Mouse (Mus musculus): Measurements from ENCODE around the gene Itih1.
A peak's percentile ranks its signal among the peaks of the same experiment; 100 is the strongest.

Itih1 gene

DNA sequence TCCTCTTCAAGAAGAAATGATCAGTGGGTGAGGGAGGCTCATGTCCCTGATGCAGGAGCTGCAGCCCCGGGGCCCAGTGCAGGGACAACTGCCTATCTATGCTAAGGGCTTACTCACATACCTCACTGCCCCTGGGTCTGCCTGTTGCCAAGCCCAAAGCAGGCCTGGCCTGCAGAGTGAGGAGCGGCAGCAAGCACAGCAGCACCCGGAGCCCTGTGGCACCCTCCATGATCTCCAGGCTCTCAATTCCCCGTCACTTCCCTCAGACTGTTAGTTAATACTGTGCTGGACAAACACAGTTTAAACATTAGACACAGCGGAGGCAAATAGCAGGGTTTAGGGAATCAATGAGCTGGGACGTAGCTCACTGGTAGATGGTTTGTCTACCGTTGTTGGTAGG is at the start of gene Itih1:
TSS of gene Itih1 (minus strand) at position 252 of the 400 bp plus-strand sequence.
- DNase-seq: no peak

DNA sequence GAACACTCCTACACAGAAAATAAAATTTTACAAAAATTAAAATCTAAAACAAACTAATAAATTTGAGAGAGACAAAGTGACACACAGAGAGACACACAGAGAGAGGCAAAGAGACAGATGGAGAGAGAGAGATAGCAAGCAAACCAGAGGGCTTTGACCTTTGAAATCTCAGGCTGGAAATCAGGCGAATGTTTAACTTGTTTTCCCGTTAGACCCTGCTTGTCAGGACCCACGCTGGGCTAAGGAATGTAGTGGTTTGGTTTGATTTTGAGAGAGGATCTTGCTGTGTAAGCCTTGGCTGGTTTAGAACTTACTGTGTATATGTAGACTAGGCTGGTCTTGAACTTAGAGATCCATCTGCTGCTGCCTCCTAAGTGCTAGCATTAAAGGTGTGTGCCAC is 33.1 kb upstream of the Itih1 start:
- no peak for DNase-seq

DNA sequence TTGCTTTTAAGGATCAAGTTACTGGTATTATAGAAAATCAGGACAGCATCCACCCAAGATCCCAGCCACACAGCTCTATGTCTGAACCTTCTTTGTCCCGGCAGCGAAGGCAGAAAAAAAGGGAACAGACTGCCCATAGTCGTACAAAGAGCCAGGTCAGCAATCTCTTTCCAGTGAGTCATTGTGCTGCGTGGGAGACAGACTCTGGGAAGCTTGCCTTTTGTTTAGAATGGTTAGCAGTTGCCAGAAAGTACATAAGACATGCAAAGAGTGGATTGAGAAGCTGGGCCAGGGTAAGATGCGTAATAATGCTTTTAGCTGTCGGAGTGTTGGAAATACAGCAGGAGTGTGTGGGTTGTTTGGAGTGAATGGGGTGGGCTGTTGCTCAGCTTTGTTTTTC is 31.1 kb upstream of the Itih1 start:
- DNase-seq: peak; percentile 69

DNA sequence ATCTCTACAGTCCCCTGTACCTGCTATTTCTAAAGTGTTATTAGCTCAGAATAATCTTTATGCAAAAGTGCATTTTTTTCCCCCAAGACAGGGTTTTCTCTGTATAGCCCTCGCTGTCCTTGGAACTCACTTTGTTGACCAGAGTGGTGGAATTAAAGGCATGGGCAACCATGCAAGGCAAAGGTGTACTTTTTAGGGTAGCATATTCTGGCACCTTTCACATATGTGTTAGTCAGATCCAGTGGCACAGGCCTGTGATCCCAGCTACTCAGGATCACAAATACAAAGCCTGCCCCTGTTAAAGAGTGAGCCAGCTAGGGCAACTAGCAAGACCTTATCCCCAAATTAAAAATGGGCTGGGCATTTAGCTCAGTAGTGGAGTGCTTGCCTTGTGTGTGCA is 17.3 kb upstream of the Itih1 start:
- no peak for DNase-seq

DNA sequence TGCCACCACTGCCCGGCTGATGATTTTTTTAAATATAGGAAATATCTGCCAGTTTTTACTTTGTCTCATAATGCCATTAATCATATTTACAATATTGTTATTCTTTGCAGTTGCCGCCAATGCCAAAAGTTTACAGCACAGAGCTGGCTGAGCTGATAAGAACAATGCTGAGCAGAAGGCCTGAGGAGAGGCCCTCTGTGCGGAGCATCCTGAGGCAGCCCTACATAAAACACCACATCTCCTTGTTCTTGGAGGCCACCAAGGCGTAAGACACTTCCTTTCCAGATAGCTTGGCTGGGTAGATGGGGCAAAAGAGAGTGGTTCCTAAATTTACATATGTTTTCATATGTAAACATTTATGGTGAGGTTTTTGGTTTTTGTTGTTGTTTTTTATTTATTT is 15.9 kb upstream of the Itih1 start:
- no peak for DNase-seq

DNA sequence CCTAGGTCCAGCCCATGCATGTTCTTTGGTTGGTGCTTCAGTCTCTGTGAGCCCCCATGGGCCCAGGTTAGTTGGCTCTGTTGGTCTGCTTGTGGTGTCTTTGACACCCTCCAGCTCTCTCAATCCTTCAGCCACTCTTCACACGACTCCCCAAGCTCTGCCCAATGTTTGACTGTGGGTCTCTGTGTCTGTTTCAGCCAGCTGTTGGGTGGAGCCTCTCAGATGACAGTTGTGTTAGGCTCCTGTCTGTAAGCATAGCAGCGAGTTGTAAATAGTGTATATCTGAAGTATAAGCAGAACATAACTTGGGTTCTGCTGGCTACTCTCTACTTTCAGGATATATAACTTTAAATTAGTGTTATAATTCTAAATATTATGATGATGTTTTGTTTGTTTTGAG is 15.4 kb upstream of the Itih1 start:
- DNase-seq: no peak

DNA sequence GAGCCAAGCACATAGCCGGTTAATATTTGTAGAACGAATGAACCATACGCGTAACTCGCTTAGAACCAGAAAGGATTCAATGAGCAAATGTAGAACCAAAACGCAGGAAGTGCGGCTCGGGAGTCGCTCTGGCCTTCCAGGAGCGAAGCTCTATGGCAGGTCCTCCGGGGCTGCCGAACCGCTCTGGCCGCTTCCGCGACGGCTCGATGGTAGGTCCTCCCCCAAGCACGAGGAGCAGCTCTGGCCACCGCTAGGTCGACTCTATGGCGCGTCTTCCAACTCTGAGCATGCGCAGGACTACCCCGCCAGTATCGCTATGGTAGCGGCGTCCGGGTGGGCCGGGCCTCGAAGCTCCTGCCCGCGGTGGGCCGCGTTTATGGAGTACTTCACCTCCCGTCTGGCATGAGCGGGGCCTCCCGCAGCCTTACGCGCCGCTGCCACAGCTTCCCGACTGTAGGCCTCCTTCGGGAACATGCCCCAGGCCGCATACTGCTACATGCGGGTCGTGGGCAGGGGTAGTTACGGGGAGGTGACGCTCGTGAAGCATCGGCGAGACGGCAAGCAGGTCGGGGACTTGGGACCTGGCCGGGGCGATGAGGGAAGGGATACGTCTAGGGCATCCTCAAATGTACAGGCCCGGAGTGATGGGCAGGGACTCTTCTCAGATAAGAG is 8.2 kb upstream of the Itih1 start, which contains the start of gene Nek4:
TSS of gene Nek4 (plus strand) at position 224 of the 672 bp plus-strand sequence.
- peak; percentile 98 for DNase-seq

DNA sequence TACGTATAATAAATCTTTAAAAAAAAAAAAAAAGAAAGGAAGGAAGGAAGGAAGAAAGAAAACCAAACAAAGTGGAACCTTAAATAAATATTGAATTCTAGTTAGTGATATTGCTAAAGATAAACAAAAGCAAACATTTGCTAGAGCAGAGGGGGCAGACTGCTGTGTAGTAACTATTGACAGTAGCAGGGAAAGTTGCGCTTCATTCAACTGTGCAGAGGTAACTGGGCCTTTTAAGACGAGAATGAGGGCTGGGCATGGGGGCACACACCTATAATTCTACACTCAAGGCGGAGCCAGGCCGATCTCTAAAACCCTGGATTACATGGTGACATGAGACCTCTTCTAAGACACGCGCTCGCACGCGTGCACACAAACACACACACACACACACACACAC is 6.9 kb upstream of the Itih1 start:
- no peak for DNase-seq

DNA sequence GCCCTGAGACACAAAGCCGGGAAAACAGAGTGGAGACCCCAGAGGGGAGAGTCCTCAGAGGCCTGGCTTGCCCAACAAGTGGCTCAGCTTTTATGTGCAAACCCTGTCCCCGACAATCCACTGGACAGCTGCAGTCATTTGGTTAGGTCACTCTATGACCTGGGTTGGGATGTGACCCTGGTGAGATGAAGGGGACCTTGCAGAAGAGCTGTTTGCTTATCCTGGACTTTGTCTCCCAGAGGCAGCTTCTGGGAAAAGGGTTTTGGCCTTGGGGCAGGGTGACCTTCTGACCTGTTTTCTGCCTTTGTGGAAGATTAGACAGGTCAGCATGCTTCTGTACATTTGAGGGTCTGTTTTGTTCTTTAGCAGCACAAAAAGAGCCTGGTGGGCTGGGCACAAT is 1.7 kb upstream of the Itih1 start:
- DNase-seq: no peak

DNA sequence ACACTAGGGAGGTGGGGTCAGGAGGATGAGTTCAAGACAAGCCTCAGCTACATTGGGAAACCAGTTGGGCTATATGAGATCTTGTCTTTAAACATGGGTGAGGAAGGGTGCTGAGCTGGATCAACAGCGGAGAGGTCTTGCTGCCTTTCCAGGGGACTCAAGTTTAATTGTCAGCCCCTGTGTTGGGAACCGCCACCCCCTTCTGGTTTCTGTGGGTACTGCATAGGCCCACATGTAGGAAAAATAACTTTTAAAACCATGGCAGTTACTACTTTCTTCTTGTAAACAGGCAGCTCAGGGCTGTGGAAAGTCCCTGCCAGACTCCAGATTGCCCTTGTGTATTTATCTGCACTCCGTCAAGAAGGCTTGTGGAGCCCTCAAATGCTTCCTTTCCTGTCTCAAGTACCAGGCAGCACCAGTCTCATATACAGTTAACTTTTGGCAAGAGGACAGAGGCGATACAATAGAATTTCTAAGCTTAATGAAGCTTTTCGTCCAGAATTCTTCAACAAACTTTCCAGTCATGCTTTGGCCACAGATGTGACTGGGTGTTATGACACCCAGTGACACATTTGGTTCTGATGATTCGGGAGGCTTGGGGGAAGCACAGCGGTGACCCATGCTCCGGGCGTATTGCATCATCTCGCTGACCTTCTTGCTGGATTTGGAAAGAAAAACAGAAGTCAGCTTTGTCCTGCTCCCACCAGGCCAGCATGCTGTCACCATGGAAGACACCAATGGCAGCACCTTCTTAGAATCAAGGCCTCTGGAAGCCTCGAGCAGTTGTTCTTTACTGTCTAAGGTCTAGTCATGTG is 978 bp upstream of the Itih1 start:
- peak; percentile 92 for DNase-seq

DNA sequence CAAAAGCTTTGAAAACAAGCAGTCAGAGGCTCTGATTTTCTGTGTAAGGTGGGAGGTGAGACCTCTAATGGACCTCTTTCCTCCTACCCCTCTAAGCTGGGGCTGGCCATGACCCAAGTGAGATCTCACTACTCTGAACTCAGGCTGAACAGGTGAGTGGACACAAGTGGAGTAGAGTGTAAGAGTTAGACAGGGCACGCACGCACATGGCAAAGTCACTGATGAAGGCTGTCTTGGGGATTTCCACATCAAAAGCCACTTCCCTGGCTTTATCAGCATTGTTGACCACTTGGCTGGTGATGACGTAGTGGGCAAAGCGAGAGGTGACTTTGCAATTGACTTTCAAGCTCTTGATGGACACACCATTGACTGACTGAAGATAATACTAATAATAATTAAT is 835 bp downstream of the Itih1 start:
- DNase-seq: peak; percentile 36

DNA sequence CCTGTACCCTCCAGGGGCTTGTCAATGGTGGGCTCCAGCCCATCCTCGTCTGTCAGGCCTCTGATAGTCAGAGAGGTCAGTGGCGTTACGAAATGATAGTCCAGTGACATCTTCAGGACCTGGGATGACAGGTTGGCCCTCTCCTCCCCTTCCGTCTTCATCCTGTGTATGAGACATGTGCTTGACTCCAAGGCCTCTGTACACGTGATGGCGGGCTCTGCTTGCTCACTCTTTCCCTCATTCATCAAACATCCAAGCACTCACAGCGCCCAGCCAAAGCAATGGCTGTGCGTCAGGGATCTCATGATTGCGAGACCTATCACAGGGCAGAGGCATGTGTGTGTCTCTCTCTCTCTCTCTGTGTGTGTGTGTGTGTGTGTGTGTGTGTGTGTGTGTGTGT is 9.7 kb downstream of the Itih1 start:
- no peak for DNase-seq

DNA sequence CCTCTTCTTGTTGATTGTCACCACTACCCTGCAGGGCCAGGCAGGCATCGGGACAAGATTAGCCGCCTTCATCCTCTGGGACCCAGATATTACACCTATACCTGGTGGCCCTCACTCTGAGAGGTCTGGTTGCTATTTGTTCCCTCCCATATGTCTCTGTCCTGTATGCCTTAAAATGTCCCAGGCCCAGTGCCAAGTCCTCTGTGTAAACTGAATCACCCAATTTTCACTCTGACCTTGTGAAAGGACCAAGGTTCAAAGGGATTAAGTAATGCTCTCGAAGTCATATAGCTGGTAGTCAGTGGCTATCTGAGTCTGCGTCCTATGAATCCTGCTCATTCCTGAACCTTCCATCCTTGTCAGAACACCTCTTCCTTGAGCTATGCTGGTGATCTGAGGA is 12.7 kb downstream of the Itih1 start:
- no peak for DNase-seq

DNA sequence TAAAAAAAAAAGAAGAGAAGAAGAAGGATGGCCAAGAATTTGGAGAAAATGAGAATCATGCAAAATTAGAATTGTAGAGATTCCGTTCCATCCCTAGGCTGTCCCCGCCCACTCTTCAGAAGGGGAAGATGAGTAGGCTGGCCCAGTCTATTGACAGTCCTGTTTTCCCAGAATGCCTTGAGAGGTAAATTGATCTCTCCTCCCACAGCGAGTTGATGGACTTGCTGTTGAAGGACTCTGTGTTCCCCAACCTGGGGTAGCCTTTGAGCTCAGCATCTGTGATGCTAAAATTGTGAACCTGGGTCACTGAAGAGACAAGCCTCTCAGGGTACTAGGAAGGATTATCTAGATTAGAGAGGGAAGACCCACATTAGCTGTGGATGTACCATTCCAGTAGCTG is 17.6 kb downstream of the Itih1 start:
- DNase-seq: no peak

DNA sequence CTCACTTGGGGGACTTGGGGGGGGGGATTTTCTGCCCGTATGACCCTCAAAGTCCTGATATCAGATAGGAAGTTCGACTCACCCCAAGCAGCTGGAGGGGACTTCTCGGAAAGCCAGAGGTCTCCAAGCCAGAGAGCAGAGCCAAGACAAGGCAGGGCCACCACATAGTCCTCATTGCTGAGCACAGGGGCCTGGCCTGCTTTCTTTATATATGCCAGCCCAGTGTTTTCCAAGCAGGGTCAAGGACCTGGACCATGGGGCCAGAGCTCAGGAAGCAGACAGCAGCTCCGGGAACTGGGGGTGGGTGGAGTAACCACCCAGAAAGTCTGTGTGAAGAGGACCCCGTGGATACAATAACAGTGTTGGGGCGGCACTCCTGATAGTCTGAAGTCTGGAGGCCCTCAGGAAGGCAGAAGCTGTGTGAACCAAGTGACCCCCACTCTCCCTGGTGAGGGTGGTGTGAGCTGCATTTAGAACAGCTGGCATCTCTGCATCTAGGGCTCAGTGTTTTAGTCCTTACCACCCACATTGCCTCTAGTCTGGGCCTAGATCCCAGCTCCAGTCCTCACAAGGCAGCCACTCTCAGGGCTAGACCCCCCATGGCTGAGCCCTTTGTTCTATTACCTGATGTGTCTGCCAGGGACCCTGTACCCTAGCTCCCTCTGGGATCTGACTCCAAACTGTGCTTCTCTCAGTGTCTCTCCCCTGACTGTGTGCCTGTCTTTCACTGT is 19.5 kb downstream of the Itih1 start, which contains the start of gene Itih3:
TSS of gene Itih3 (minus strand) at position 386 of the 731 bp plus-strand sequence.
- DNase-seq: peak; percentile 19

DNA sequence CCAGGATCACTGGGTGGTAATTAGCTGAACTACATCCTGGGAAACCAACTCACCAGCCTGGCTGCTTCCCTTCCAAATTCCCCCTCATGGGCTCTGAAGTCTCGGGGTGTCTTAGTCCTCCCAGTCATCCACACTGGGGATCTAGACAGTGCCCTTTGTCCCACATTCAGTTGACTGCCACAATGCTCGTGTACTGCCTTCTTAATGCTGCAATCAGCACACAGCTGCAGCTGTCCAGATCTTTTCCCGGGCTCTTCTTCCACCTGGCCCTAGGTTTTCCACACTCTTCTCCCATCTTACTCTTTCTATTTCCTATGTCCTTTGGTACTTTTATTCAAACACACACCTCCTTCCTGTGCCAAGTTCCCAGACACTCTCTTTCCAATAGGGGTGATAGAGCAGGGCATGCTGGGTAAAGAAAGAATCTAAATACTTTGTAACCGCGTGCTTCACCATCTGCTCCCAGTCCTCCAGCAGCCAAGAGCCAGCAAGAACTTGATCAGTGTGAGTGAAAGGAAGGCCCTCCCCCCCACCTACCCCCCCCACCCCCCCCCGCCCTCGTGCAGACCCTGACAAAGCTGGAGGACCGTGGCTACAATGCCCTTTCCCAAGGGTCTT is 20.9 kb downstream of the Itih1 start:
- peak; percentile 28 for DNase-seq

DNA sequence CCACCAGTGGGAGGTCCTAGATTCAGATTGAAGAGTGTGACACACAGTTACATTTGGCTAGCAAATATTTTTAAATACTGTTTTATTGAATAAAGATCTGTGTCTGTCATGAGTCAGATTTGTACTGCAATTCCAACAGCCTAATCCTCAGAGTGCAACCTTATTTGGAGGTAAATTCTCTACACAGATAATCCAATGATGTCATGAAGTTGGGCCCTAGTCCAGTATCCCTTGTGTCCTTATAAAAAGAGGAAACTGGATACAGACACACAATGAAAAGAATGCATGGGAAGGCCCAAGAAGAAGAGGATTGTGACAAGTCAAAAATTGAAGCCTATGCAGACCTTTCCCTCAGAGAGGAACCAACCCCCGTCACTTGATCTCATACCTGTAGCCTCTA is 26.6 kb downstream of the Itih1 start:
- DNase-seq: peak; percentile 30

DNA sequence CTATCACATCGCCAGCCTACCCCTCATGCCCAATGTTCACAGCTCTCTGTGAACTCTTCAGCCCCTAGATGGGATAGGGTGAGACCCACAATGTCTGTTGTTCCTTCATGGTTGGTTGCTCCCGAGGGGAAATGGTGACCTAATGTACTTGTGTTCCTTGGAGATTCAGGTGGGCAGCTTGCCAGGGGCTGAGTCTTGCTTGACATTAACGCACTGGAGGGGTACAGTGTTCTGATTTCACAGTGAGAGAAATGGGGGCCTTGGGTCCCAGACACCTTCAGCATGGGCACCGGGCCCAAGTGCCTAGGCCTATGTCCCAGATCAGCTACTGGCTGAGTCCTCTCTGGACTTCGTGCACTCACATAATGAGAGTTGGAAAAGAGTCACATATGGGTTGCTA is 29.7 kb downstream of the Itih1 start:
- peak; percentile 61 for DNase-seq

DNA sequence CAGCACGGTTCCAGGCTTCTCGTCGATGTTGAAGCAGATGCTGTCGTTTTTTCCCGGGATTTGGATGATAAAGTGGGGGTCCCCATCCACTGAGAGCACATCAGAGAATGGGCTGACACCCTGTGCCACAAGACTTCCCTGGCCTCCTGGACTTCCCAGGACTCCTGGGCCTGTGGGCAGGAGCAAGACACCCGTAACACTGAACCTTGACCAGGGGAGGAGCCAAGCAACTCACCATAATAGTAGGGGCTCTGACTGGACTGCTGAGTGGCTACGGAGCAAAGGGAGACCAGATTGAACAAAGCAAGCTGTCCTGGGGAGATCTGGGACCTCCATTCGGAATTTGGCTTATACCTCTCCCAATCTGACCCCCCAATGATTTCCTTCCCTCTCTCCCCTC is 30.4 kb downstream of the Itih1 start:
- DNase-seq: no peak

DNA sequence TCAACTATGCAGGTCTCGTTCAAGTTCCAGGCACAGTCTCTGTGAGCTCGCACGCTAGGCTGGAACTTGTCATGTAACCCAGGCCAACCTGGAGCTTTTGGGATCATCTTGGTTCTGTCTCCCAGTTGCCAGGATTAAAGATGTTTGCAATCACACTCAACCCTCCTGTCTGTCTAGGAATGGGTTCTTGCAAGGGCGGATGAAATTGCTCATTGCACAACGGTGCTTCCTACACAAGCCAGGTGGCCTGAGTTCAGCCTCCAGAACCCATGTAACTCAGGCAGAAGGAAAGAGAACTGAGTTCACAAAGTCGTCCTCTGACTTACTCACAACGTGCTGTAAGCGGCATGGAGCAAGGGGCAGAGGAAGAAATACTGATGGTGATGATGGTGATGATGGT is 31.9 kb downstream of the Itih1 start:
- DNase-seq: no peak

DNA sequence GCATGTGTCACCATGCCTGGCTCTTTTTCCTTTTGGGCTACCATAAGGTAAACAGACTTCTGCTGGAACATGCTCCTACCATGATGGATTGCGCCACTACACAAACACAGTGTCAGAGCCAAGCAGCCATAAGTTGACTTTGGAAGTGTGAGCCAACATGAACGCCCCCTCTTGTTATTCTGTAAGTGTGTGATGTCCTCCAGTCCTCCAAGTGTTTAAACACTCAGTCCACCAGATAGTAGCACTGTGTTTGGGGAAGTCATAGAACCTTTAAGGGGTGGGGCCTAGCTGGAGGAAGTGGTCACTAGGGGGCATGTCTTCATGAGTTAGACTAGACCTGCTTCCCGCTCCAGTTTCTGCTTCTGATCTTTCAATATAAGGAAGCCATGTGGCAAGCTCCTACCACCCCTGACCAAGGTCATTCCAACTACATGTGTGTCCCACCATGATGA is 35.2 kb downstream of the Itih1 start:
- peak; percentile 86 for DNase-seq

DNA sequence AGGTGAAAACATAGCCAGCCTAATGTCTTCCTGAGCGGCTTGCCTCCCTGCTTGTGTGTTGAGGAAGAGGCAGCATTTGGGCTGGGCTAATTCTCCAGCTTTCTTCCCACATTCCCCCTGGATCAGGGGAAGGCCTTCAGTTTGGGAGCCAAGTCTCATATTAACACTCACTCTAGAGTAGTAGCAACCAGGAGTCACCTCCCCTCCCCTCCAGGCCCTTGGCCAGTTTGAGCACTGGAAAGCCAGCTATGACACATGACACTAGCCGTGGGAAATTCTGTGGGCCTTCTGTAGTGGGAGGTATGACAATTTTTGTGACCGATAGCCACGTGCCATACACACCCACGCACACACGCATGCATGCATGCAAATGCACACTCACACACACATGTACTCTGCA is 37.1 kb downstream of the Itih1 start:
- peak; percentile 82 for DNase-seq

DNA sequence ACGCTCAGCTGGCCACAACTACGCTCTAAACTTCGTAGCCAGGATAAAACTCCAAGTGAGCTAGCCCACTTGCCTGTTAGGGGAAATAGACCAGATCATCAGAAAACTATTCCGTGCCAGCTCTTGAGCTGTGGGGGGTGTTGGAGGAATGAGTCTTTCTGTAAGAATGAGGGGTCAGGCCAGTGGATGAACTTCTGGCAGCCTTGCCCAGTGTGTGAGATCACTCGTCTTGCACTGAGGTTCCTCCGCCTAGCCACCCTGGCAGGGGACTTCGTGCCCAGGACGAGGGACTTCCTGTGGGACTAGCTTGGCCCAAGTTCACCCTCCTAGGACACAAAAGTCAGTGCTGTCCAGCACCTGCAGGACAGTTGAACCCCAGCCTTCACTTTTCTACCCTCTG is 38.8 kb downstream of the Itih1 start:
- peak; percentile 70 for DNase-seq

Data from lung, postnatal 10 days (tissue).